Mouse (Mus musculus): ENCODE results near the gene Cyp26a1.

- no peak for TF ChIP-seq CTCF (IDR thresholded peaks at IDR 0.05; ENCODE audit: low read depth)
- no peak for TF ChIP-seq EP300 (IDR thresholded peaks at IDR 0.05; ENCODE audit: low read depth)
Observed at GRCm38 (mm10) chr19:37698273-37699160, 919 bp downstream of the Cyp26a1 start.
